Mouse (Mus musculus): ENCODE measurements around the gene Gm17079. TPM values are rescaled to one million over a fixed set of nuclear protein-coding genes. Genes with fewer than 3 reads are reported as not detected.

Gene Gm17079
- not detected in 2 replicates for polyA plus RNA-seq (2012; ENCODE audit: low replicate concordance)

GRCm38 (mm10) chr14:51695368-51695767 is at the start of gene Gm17079:
Gene Gm17079, minus strand, starts transcription at chr14:51695468.

DNA sequence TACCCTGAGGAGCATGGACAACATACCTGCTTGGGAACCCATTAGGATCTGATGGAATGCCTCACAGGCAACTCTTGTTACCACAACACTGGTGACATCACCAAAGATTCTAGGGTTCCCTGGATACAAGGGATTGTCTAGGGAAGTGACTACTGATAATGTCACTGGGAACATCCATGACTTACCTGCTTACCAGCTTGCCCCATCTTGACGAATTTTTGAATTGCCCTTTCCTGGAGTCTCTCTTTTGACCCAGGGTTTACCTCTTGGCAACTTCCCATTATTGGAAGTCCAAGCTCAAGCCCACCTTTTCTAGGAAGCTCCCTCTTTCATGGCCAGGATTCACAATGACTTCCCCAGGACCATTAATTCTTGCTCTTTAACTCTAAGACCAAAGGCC is 21.8 kb upstream of the Gm17079 start, which contains the start of gene Gm5800:
Gene Gm5800 (minus strand): TSS at position 101 of the 400 bp plus-strand sequence.

Other genes with a start within 250 kb of the Gm17079 start
- gene Vmn2r89, start 243.6 kb downstream of the Gm17079 start, polyA plus RNA-seq (2012; ENCODE audit: low replicate concordance): 0.05 TPM in 1 of 2 replicates, not detected in the other
- not detected in 2 replicates for gene Gm5622, start 142.7 kb downstream of the Gm17079 start, polyA plus RNA-seq (2012; ENCODE audit: low replicate concordance)
- gene Gm17175, start 121.4 kb downstream of the Gm17079 start, polyA plus RNA-seq (2012; ENCODE audit: low replicate concordance): not detected in 2 replicates
- gene Gm17174, start 103.3 kb downstream of the Gm17079 start, polyA plus RNA-seq (2012; ENCODE audit: low replicate concordance): not detected in 2 replicates
- not detected in 2 replicates for gene Gm17078, start 84.2 kb downstream of the Gm17079 start, polyA plus RNA-seq (2012; ENCODE audit: low replicate concordance)
- not detected in 2 replicates for gene Gm4181, start 59.8 kb downstream of the Gm17079 start, polyA plus RNA-seq (2012; ENCODE audit: low replicate concordance)
- gene Gm5800, start 21.7 kb upstream of the Gm17079 start, polyA plus RNA-seq (2012; ENCODE audit: low replicate concordance): not detected in 2 replicates
- gene Ang4, start 78.1 kb upstream of the Gm17079 start, polyA plus RNA-seq (2012; ENCODE audit: low replicate concordance): not detected in 2 replicates
- not detected in 2 replicates for gene AY358078, start 104.6 kb upstream of the Gm17079 start, polyA plus RNA-seq (2012; ENCODE audit: low replicate concordance)
- not detected in 2 replicates for gene Ear6, start 158.2 kb upstream of the Gm17079 start, polyA plus RNA-seq (2012; ENCODE audit: low replicate concordance)
- 1.7 and 22.2 TPM in 2 replicates for gene Mettl17, start 189.4 kb upstream of the Gm17079 start, polyA plus RNA-seq (2012; ENCODE audit: low replicate concordance)
- 0.07 TPM in 1 of 2 replicates, not detected in the other for gene Slc39a2, start 197.4 kb upstream of the Gm17079 start, polyA plus RNA-seq (2012; ENCODE audit: low replicate concordance)
- gene Ndrg2, start 218.7 kb upstream of the Gm17079 start, polyA plus RNA-seq (2012; ENCODE audit: low replicate concordance): 2.5 and 3.3 TPM in 2 replicates
- gene Tppp2, start 223.0 kb upstream of the Gm17079 start, polyA plus RNA-seq (2012; ENCODE audit: low replicate concordance): not detected in 2 replicates
- gene Rnase13, start 227.3 kb upstream of the Gm17079 start, polyA plus RNA-seq (2012; ENCODE audit: low replicate concordance): not detected in 2 replicates